Mouse (Mus musculus) central nervous system, embryonic 11.5 days (tissue): ENCODE data around the gene Drc1. TPM values are rescaled to one million over a fixed set of nuclear protein-coding genes. Genes with fewer than 3 reads are reported as not detected.

Source experiments
- polyA plus RNA-seq: library from polyadenylated mRNA; depleted of rRNA; stranded (reverse); fragments of >200 nt; gene quantifications from 2 replicates; pipeline ENCODE4 v1.2.3, GENCODE M21; 2012; rRNA removed

Drc1 gene
- 0.52 and 0.68 TPM in 2 replicates for polyA plus RNA-seq

GRCm38 (mm10) chr5:30281291-30281732 lies at the start of gene Drc1:
Gene Drc1 (plus strand): TSS chr5:30281388.

GRCm38 (mm10) chr5:30232271-30232971 lies 48.8 kb upstream of the Drc1 start, which contains the start of gene Selenoi:
Gene Selenoi (plus strand): TSS chr5:30232581.

Other genes starting within 250 kb of the Drc1 start
- gene Tyms, start 207.8 kb upstream of the Drc1 start, polyA plus RNA-seq = 198 and 209 TPM in 2 replicates
- gene Garem2, start 176.2 kb upstream of the Drc1 start, polyA plus RNA-seq = 17.1 and 21.2 TPM in 2 replicates
- 1.9 and 3.9 TPM in 2 replicates for gene 3110082J24Rik, start 175.3 kb upstream of the Drc1 start, polyA plus RNA-seq
- gene Hadha, start 126.2 kb upstream of the Drc1 start, polyA plus RNA-seq = 82.7 and 89.1 TPM in 2 replicates
- gene Hadhb, start 126.1 kb upstream of the Drc1 start, polyA plus RNA-seq = 81.1 and 107 TPM in 2 replicates
- not detected in 2 replicates for gene Adgrf3, start 75.7 kb upstream of the Drc1 start, polyA plus RNA-seq
- 22.2 and 39.6 TPM in 2 replicates for gene Selenoi, start 48.8 kb upstream of the Drc1 start, polyA plus RNA-seq
- gene Otof, start 180.5 kb downstream of the Drc1 start, polyA plus RNA-seq = 0.53 and 0.76 TPM in 2 replicates
- not detected in 2 replicates for gene 1700001C02Rik, start 184.7 kb downstream of the Drc1 start, polyA plus RNA-seq